Mouse (Mus musculus) heart, embryonic 16.5 days (tissue): ENCODE measurements at regions not wholly inside any gene's neighbourhood (a gene's known extent, or its start where the extent isn't known, plus 50 kb on each side); places are given as distances from the start of the nearest gene placed in this dataset.

Source experiments
- ATAC-seq: fragments of 200-750 bp; cut with Nextera tagmentation; replicated peaks from 2 replicates; pipeline ENCODE4 v1.8.0; 2017; ENCODE audit warnings: moderate number of reproducible peaks; ENCODE audit not compliant: insufficient read depth, low FRiP score; ENCODE audit errors: extremely low read depth
- H3K27ac ChIP-seq: fragments of 300-500 bp; sonication (generic); 2 replicates; pipeline ENCODE4 v1.5.1; 2014; ENCODE audit warnings: mild to moderate bottlenecking, low read length, control low read depth, moderate library complexity
- H3K27me3 ChIP-seq: fragments of 300-500 bp; sonication (generic); 2 replicates; pipeline ENCODE4 v1.6.1; 2014; ENCODE audit warnings: low read length, mixed read lengths; ENCODE audit not compliant: control insufficient read depth, insufficient read depth
- H3K36me3 ChIP-seq: fragments of 300-500 bp; sonication (generic); 2 replicates; pipeline ENCODE4 v1.6.1; 2014; ENCODE audit not compliant: control insufficient read depth, insufficient read depth
- H3K4me1 ChIP-seq: fragments of 300-500 bp; sonication (generic); 2 replicates; pipeline ENCODE4 v1.6.1; 2014; ENCODE audit warnings: low read length, mixed read lengths; ENCODE audit not compliant: control insufficient read depth, insufficient read depth
- H3K4me2 ChIP-seq: fragments of 300-500 bp; sonication (generic); 2 replicates; pipeline ENCODE4 v1.6.1; 2014; ENCODE audit warnings: low read depth, mild to moderate bottlenecking, control low read depth, low read length
- H3K4me3 ChIP-seq: fragments of 300-500 bp; sonication (generic); 2 replicates; pipeline ENCODE4 v1.5.1; 2014; ENCODE audit warnings: mild to moderate bottlenecking, control low read depth, low read length
- H3K9ac ChIP-seq: fragments of 300-500 bp; sonication (generic); 2 replicates; pipeline ENCODE4 v1.6.1; 2014; ENCODE audit warnings: low read length, control low read depth
- H3K9me3 ChIP-seq: fragments of 300-500 bp; sonication (generic); replicated peaks from 2 replicates; pipeline ENCODE4 v1.6.1; 2016; ENCODE audit warnings: low read length; ENCODE audit not compliant: control insufficient read depth
- WGBS: fragments of 180-500 bp; shearing (Covaris S2); extraction: QIAGEN DNeasy Blood & Tissue Kit; methylation state at CpG from one replicate; pipeline ENCODE4 v1.1.7; 2014; 5-methylcytosine and 5-hydroxymethylcytosine counted together

DNA sequence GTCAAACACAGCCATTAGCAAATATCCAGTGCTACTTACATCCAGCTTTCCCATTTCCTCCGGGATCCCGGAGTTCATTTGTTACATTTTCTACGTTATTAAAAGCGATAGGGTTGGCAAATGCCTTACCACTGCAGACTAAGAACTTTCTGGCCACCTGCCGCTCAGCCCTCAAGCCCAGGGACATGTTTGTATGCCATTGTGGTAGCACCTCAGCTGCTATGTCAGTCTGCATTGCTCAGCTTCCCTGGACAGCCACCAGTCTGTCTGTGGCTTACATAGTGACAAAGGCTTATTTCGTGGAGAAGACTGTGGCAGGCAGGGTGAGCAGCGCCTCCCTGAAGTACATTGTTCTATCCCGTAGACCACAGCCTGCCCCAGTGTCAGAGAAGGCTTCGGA is 127.5 kb downstream of the Fam173b start:
- H3K36me3 ChIP-seq = no peaks in the 10 kb centered on the region
- ATAC-seq = no peak
- H3K4me1 ChIP-seq = peaks cover 4% of the 10 kb centered on the region; the same call in 1 of the 2 replicates
- no peak overlapping the region for H3K27ac ChIP-seq
- H3K27me3 ChIP-seq = no peaks in the 10 kb centered on the region
- 78% methylated on average over 9 of the region's 9 CpGs for WGBS
- no peak overlapping the region for H3K9ac ChIP-seq
- no peak overlapping the region for H3K4me2 ChIP-seq
- H3K9me3 ChIP-seq = peaks cover 4% of the 10 kb centered on the region
- no peak overlapping the region for H3K4me3 ChIP-seq

DNA sequence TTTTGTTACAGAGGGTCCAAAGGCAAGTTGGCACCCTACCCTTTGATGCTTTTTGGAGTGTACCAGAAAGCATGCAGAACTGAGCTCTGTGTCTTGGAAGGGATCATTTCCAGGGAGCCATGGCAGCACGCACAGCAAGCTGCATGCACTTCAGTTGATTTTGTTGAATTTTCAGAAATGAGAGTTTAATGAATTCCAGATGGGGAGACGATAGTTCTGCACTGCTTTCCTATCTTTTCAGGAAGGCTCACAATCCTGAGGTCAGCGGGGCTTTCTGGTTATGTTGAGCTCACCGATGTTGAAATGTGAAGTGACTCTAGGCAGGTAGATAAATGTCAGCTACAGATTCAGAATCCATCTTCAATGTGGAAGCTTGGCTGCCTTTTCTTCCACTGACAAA is 140.0 kb downstream of the Fam173b start:
- no peak for ATAC-seq
- H3K4me3 ChIP-seq = no peak overlapping the region
- no peak overlapping the region for H3K4me2 ChIP-seq
- H3K27me3 ChIP-seq = no peaks in the 10 kb centered on the region
- no peaks in the 10 kb centered on the region for H3K9me3 ChIP-seq
- no peak overlapping the region for H3K27ac ChIP-seq
- WGBS = 61% methylated on average over 4 of the region's 4 CpGs
- H3K36me3 ChIP-seq = no peaks in the 10 kb centered on the region
- H3K4me1 ChIP-seq = no peaks in the 10 kb centered on the region
- H3K9ac ChIP-seq = no peak overlapping the region

DNA sequence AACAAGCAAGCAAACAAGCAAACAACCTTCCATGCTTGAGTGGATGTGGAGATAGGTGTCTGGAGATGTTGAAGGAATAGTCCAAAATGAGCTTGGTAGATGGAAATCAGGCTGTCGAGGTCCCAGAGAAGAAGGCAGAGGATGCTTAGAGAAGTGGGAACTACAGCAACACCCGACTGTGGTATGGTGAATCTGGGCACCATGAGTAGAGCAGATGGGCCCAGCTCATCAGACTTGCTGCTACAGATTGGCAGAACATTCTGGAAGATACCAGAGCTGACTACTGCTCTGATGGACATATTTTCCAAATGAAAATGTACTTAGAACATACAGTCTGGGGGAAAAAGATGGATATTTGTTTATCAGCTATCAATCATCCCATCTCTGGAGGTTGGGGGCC is 142.9 kb downstream of the Fam173b start:
- Histone ChIP-seq H3K9ac (no peak overlapping the region), H3K4me1 (no peaks in the 10 kb centered on the region), H3K36me3 (no peaks in the 10 kb centered on the region), H3K27me3 (no peaks in the 10 kb centered on the region), H3K27ac (no peak overlapping the region), H3K4me2 (no peak overlapping the region), H3K9me3 (no peaks in the 10 kb centered on the region), H3K4me3 (no peak overlapping the region)
- WGBS = 70% methylated on average over 2 of the region's 2 CpGs
- no peak for ATAC-seq

DNA sequence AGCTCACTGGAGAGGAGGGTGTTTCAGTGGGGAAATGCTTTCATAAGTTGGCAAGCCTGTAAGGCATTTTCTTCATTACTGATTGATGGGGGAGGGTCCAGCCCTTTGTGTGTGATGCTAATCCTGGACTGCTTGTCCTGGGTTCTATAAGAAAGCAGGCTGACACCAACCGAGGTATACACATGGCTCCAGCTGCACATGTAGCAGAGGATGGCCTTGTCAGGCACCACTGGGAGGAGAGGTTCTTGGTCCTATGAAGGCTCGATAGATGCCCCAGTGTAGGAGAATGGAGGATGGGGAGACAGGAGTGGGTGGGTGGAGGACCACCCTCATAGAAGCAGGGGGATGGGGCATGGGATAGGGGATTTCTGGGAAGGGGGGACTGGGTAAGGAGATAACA is 151.0 kb downstream of the Fam173b start:
- Histone ChIP-seq H3K4me3 (no peak overlapping the region), H3K9ac (no peak overlapping the region), H3K27me3 (no peaks in the 10 kb centered on the region), H3K4me2 (no peak overlapping the region), H3K4me1 (no peaks in the 10 kb centered on the region), H3K36me3 (no peaks in the 10 kb centered on the region), H3K9me3 (no peaks in the 10 kb centered on the region), H3K27ac (no peak overlapping the region)
- 62% methylated on average over 2 of the region's 2 CpGs for WGBS
- no peak for ATAC-seq

DNA sequence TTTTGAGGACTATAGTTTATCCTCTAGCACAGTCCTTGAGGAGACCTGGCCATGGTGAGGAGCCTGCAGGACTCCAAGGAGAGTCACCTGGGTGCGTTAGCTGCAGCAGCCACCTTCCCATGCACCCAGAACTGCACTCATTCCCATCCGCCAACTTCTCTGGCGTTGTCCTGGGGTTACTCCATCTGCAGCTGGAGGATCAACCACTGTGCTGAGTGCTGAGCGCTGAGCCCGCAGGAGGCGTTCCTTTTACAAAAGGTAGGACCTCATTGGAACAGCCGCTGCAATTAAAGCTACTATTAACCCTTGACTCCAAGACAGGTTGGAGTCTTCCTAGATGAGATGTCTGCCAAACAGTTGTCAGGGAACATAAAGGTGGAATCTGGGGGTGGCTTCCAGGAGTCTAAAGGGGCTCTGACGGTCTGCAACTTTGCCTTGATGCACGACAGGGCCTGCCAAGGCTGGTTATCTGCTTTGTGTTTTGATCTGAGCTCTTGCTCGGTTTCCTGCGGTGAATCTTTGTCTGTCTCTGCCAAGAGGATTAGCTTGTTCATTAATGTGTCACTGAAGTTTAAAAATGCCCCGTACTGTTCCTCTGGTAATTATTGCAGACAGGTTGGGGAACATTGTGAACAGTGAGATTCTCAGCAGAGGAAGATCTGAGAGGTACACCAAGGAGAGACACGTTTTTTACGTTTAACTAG is 152.1 kb downstream of the Fam173b start:
- WGBS = 39% methylated on average over 14 of the region's 14 CpGs

DNA sequence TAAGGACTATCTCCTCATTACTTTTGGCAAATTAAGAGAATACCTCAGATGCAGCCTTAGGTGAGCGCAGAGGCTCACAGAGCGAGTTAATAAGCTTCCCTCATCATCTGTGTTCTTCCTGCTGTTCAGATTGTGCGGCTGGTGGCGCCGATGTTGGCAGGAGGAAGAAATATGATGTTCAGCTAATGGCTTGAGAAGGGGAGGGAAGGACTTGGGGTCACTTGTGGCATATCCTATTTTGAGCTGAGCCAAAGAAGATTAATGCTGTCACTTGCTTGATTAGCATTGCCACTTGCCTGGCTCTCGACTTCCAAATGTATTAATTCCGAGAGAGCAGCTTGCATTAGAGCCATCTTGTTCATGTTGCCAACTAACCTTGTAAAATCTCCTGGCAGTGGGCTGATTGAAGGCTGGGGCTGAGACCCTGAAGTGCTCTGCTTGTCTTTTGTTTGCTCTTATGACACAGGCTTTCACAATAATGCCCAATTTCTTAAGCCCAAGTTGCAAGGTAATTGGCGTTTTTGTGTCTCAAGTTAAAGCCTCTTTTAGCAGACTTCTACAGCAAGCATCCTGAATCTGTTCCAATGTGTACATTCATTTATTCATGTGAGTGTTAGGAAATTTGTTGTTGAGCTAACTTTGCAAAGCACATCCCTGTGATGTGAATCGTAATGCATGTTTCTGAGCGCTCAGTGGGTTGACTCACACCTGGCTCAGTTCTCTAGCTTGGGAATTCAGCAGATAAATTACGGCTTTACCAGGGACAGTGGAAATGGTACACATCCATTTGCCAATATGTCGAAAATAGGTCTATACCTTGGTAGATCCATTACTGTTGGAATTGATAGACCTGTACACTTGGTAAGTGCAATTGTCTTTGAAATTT is 167.6 kb downstream of the Fam173b start:
- WGBS = 76% methylated on average over 12 of the region's 12 CpGs
- Histone ChIP-seq H3K9ac (no peak overlapping the region), H3K9me3 (no peaks in the 10 kb centered on the region), H3K4me1 (no peaks in the 10 kb centered on the region), H3K27me3 (no peaks in the 10 kb centered on the region), H3K4me2 (no peak overlapping the region), H3K27ac (no peak overlapping the region), H3K36me3 (no peaks in the 10 kb centered on the region), H3K4me3 (no peak overlapping the region)
- ATAC-seq = no peak

More for the DNA sequence above, 152.1 kb downstream of the Fam173b start:
- no peak overlapping the region for H3K4me2 ChIP-seq
- no peak overlapping the region for H3K4me3 ChIP-seq
- ATAC-seq = no peak
- H3K9ac ChIP-seq = no peak overlapping the region
- no peak overlapping the region for H3K27ac ChIP-seq
- H3K9me3 ChIP-seq = no peaks in the 10 kb centered on the region
- H3K36me3 ChIP-seq = no peaks in the 10 kb centered on the region
- no peaks in the 10 kb centered on the region for H3K27me3 ChIP-seq
- no peaks in the 10 kb centered on the region for H3K4me1 ChIP-seq

DNA sequence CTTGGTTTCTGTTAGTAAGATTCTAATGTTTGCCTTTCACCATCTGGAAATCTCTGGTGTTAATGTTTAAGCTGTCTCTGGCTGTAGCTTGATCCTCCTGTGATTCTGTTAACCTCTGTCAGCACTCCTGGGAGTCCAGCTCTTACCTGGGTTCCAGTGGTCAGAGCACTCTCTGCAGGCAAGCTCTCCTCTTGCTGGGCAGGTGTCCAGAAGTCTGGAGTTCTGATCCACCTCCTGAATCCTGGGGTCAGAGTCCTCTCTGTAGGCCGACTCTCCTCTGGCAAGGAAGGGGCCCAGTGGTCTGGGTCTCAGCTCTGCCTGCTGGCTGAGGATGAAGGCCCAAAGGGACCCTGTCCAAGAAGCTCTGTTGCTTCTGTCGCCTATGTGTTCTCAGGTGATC is 181.4 kb downstream of the Fam173b start:
- Histone ChIP-seq H3K9me3 (peaks cover 3% of the 10 kb centered on the region), H3K4me1 (no peaks in the 10 kb centered on the region), H3K27ac (no peak overlapping the region), H3K4me3 (no peak overlapping the region), H3K9ac (no peak overlapping the region), H3K4me2 (no peak overlapping the region), H3K27me3 (no peaks in the 10 kb centered on the region), H3K36me3 (no peaks in the 10 kb centered on the region)
- WGBS = 82% methylated on average over 2 of the region's 2 CpGs
- ATAC-seq = no peak

DNA sequence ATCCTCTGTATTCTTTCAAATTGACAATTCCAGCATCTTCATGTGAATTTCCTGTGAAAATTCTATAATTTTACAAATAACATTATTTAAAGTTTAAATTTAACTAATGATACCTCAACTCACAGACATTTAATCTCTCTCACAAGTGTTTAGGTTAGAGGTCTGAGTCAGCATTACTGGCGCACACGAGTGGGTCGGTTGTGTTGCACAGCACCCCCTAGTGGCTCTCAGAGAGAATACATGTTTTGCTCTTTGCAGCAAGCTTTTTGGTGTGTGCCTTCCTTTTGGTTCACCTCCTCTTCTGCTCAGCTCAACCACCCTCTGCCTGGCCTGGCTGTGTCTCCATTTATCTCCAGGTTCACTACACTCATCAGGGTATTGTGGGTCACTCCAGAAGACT is 183.4 kb downstream of the Fam173b start:
- no peak for ATAC-seq
- Histone ChIP-seq H3K9me3 (peaks cover 3% of the 10 kb centered on the region), H3K4me3 (no peak overlapping the region), H3K9ac (no peak overlapping the region), H3K4me2 (no peak overlapping the region), H3K4me1 (no peaks in the 10 kb centered on the region), H3K27me3 (no peaks in the 10 kb centered on the region), H3K27ac (no peak overlapping the region), H3K36me3 (no peaks in the 10 kb centered on the region)
- WGBS = 75% methylated on average over 3 of the region's 3 CpGs

DNA sequence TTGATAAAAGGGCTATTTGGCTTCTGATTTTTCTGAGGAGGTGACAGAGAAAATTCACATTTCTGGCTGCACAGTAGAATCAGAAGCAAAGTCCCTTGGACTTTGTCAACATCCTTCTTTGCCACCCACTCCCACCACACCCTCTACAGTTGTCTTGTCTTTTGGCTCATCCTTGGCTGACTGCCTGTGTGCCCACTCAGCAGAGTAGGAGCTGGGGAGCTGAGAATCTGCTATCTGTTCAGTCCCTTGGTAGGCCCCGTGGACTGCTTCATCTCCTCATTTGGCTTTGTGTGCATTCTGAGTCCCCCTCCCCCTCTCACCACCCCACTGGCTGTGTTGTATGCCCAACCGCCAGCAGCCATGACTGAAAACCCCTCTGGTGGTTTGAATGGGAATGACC is 197.2 kb downstream of the Fam173b start:
- no peak for ATAC-seq
- H3K4me1 ChIP-seq = no peaks in the 10 kb centered on the region
- 96% methylated on average over 2 of the region's 2 CpGs for whole genome bisulfite sequencing
- H3K27ac ChIP-seq = no peak overlapping the region
- H3K4me3 ChIP-seq = no peak overlapping the region
- H3K9ac ChIP-seq = no peak overlapping the region
- H3K9me3 ChIP-seq = no peaks in the 10 kb centered on the region
- H3K36me3 ChIP-seq = no peaks in the 10 kb centered on the region
- H3K27me3 ChIP-seq = no peaks in the 10 kb centered on the region
- H3K4me2 ChIP-seq = no peak overlapping the region
